Mouse (Mus musculus): ENCODE data around the gene B3gnt7.

Gene B3gnt7

DNA sequence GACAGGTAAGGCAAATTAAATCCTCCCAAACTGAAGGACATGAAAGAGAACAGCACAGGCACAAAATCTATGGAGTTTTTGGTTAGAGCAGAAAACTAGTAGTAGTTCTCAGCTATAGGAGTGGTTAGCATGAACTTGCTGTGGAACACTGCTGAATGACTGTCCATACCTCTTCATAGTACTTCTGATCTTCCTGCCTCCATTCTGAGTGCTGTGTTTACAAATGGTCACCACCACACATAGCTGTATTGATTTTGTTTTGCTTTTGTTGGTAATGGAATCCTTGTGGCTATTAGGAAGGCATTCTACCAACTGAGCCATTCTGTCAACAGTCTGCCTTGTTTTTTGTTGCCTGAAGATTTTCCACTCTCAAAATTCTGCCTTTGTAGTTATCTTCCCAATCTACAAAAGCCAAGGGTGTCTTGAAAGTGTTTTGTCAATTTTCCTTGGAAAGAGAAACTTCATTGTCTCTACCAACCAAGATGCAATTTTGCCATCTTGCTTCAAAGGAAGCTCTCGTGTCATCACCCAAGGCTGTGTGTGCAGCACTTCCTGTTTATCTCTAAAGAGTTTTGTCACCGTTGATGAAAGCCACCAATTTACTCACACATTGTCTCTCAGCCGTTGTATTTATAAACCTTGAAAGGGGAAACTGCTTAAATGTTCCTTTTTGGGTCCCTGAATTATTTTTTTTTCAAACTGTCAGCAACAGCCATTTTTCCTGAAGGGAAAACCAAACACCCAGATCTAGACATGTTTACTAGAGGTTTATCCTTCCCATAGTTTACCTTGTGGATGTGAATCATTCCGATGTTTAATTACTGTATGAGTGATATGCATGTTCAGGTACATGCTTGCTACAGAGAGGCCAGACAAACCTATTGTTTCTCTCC lies 41.6 kb downstream of the B3gnt7 start:
- peak; percentile 73 for DNase-seq (ENCODE audit: low read depth, low spot score)

DNA sequence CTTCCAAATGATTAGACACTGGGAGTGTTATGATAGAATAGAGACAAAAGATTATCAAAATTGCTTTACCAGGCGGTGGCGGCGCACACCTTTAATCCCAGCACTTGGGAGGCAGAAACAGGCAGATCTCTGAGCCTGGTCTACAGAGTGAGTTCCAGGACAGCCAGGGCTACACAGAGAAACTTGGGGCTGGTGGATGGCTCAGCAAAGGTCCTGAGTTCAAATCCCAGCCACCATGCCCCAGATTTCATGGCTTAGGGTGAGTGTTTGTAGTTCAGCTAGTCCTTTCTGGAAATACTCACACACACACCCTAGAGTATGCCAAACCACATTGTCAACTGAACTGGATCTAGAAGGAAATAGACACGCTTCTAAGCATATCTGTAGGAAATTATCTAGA lies 42.4 kb downstream of the B3gnt7 start:
- DNase-seq (ENCODE audit: low read depth, low spot score) = no peak

DNA sequence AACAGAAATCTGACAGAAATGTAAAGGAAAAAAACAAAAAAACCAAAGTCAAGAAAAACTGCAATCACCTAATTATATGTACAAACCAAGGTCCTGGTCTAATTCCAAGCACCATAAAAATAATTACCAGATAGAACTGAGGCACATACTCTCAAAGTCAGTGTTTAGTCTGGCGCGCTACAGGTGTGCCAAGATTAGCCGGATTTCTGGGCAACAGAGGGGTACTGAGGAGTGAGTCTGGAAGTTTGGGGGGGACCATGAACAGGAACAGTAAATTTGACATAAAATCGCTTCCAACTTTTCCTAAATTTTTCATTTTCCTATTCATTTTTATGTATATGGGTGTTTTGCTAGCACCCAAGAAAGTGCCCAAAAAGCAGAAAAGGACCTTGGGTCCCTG lies 43.3 kb downstream of the B3gnt7 start:
- DNase-seq (ENCODE audit: low read depth, low spot score) = no peak

DNA sequence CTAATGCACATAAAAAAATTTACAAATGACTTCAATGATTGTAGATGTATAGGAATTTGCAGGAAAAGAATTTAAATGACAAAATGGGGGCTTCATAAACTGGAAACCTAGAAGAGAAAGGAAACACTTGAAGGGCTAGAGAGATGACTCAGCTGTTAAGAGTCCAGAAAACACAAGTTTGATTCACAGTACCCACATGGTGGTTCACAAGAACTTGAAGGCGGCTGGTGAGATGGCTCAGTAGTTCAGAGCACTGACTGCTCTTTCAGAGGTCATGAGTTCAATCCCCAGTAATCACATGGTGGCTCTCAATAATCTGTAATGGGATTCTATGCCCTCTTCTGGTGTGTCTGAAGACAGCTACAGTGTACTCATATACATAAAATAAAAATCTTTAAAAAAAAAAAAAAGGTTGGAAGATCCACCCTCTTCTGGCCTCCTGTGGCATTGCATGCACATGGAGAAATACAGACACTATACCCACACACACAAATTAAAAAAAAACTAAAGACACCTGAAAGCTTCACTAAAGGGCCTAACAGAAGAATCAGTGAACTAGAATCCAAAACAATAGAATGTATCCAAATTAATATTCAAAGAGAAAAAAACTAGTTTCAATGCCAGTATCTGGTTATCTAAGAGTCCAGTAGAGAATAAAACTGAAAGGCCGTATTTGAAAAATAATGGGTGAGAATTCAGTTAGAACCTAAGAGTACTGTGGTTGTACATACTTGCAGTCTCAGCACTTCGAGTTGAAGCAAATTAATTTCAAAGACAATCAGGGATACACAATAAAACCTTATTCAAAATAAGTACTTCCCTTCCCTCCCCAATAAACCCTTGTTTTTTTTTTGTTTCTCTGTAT lies 44.5 kb downstream of the B3gnt7 start:
- peak; percentile 49 for DNase-seq (ENCODE audit: low read depth, low spot score)

DNA sequence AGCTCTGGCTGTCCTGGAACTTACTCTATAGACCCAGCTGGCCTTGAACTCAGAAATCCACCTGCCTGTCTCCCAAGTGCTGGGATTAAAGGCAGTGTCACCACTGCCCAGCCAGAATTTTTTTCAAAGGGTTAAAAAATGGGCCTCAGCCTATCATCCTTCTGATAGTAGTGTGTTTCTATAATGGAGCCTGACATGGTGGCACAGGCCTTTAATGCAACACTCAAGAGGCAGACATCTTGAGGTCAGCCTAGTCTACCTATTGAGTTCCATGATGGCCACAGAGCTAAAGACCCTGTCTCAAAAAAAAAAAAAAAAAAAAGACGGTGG lies 45.0 kb downstream of the B3gnt7 start:
- DNase-seq (ENCODE audit: low read depth, low spot score) = no peak

DNA sequence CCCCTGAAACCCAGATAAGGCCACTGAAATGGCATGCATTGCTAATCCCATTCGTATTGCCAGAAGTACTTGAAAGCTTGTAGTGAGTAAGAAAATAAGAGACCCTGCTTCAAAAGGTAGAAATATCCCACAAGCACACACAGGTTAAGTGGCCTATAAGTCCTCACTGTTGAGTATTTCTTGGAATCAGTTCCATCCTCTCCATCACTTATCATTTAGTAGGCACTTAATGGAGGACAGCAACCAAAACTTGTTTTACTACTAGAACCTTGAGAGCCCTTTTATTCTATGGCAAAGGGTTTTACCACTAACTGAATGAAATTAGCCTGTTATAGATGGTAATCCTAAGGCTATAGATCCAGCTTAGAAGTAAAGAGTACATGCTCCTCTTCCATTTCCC lies 45.5 kb downstream of the B3gnt7 start:
- DNase-seq (ENCODE audit: low read depth, low spot score) = no peak

DNA sequence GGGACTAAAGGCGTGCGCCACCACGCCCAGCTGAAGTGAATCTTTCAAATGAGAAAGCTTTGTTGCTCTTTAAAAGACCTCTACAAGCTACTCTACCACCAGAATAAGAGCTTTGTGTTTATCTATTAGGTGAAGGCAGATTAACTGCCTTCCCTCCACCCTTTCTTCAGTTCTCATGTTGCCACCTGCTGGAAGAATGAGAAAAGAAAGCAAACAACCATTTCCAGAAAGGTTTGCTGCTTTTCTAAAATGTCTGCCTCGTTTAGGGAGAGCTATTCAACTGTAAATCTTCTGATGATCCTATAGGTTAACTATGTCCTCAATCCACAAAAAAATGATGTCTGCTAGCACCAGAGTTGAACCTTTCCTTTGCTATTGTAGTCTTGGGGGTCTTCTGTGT lies 46.2 kb downstream of the B3gnt7 start:
- no peak for DNase-seq (ENCODE audit: low read depth, low spot score)

DNA sequence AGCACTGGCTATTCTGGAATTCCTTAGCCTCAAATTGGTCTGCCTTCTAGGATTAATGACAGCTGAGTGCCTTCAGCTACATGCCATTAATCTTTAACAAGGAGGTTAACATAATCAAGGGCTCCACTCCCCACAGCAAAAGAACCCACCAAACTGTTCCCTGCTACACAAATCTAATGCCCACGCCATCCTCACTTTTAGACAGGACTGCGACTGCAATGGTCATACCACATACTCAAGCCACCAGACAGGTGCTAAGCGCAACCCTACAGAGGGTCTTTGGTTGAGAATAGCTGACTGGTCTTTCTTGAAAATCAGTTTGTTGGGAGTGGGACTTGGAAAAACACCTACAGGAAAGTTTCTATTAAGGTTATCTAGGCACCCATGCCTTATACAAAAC lies 46.6 kb downstream of the B3gnt7 start:
- DNase-seq (ENCODE audit: low read depth, low spot score) = no peak

DNA sequence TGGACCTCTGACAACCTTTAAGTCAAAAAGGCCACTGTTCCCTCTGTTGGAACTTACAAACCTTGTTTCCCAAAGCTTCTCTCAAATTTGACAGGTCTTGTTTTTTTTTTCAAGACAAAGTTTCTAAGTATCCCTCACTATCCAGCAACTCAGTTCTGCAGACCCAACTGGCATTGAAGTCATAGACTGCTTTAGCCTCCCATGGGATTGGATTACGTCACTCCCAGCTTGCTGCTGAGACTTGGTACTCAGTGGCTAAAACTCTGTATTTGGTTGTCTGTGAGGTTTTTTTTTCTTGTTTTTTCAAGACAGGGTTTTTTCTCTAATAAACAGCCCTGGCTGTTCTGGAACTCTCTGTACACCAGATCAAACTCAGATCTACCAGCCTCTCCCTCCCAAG lies 47.1 kb downstream of the B3gnt7 start:
- DNase-seq (ENCODE audit: low read depth, low spot score) = no peak

DNA sequence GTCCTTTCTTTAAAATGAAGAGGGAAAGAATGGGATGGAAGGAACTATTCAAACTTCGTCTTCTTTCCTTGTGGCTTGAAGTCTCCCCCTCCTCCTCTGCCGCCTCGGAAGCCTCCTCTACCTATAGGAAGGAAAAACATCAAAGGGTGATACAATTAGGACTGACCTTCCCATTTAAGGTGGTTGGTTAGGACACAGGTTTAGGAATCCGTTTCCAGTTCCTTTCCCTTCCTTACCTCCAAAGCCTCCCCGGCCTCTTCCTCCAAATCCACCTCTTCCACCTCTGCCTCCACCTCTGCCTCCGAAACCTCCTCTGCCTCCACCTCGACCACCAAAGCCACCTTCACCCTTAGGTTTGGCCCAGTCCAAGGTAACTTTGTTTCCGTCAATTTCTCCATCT lies 47.9 kb downstream of the B3gnt7 start:
- DNase-seq (ENCODE audit: low read depth, low spot score) = no peak

DNA sequence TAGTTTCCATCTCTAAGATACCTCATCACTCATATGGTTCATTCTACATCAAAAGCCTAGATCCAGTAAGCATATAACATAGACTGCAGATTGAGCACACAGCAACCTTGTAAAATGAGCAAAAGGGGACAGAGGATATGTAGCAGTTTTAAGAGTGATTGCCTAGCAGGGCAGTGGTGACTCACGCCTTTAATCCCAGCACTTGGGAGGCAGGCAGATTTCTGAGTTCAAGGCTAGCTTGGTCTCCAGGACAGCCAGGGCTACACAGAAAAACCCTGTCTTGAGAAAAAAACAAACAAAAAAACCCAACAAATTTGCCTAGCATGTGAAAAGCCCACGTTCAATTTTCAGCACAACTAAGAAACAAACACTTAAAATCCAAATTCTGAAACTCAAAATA lies 51.6 kb downstream of the B3gnt7 start:
- DNase-seq (ENCODE audit: low read depth, low spot score) = no peak

All from CD4-positive, CD25-positive, alpha-beta regulatory T cell, adult 2 months (primary cell).